Mouse (Mus musculus) ovary, postnatal 36 days (tissue): ENCODE results near the gene Gcfc2.

ENCODE experiments used
- DNase-seq: peaks from one replicate; pipeline ENCODE4 v3.0.0; 2022; ENCODE audit warnings: low spot score, mixed read lengths

Gcfc2 gene

GRCm38 (mm10) chr6:81923523-81924142 lies at the start of gene Gcfc2:
TSS of gene Gcfc2 (plus strand) at chr6:81923669.
- peak; percentile 94 for DNase-seq

- no peak for DNase-seq
Observed at GRCm38 (mm10) chr6:81895678-81896230, 27.7 kb upstream of the Gcfc2 start.

GRCm38 (mm10) chr6:81910302-81910855 lies 13.1 kb upstream of the Gcfc2 start:
- DNase-seq: no peak

- no peak for DNase-seq
Observed at GRCm38 (mm10) chr6:81911244-81911643, 12.2 kb upstream of the Gcfc2 start.

- no peak for DNase-seq
Observed at GRCm38 (mm10) chr6:81911713-81912112, 11.8 kb upstream of the Gcfc2 start.

GRCm38 (mm10) chr6:81912177-81912576 lies 11.3 kb upstream of the Gcfc2 start:
- DNase-seq: no peak

- DNase-seq: no peak
Observed at GRCm38 (mm10) chr6:81924304-81924703, 835 bp downstream of the Gcfc2 start.

- DNase-seq: no peak
Observed at GRCm38 (mm10) chr6:81929402-81929801, 5.9 kb downstream of the Gcfc2 start.

- DNase-seq: no peak
Observed at GRCm38 (mm10) chr6:81933281-81933680, 9.8 kb downstream of the Gcfc2 start.

- DNase-seq: no peak
Observed at GRCm38 (mm10) chr6:81941718-81942117, 18.2 kb downstream of the Gcfc2 start.

- DNase-seq: no peak
Observed at GRCm38 (mm10) chr6:81943281-81943680, 19.8 kb downstream of the Gcfc2 start.

GRCm38 (mm10) chr6:81944432-81944831 lies 21.0 kb downstream of the Gcfc2 start:
- no peak for DNase-seq

GRCm38 (mm10) chr6:81946906-81947305 lies 23.4 kb downstream of the Gcfc2 start:
- DNase-seq: no peak

- no peak for DNase-seq
Observed at GRCm38 (mm10) chr6:81955133-81955532, 31.7 kb downstream of the Gcfc2 start.

- DNase-seq: no peak
Observed at GRCm38 (mm10) chr6:81956399-81956798, 32.9 kb downstream of the Gcfc2 start.

GRCm38 (mm10) chr6:81957992-81958391 lies 34.5 kb downstream of the Gcfc2 start:
- DNase-seq: no peak

- no peak for DNase-seq
Observed at GRCm38 (mm10) chr6:81959866-81960265, 36.4 kb downstream of the Gcfc2 start.

- DNase-seq: no peak
Observed at GRCm38 (mm10) chr6:81960284-81960683, 36.8 kb downstream of the Gcfc2 start.

- DNase-seq: peak; percentile 85
Observed at GRCm38 (mm10) chr6:81965296-81966067, 42.0 kb downstream of the Gcfc2 start, which contains the start of gene Mrpl19. TSS of gene Mrpl19 (minus strand) at chr6:81965958.

- DNase-seq: no peak
Observed at GRCm38 (mm10) chr6:81966068-81966544, 42.6 kb downstream of the Gcfc2 start.

- DNase-seq: no peak
Observed at GRCm38 (mm10) chr6:81971196-81971595, 47.7 kb downstream of the Gcfc2 start.

GRCm38 (mm10) chr6:81972595-81972994 lies 49.1 kb downstream of the Gcfc2 start:
- no peak for DNase-seq
